Comparison of ENCODE assay signal across 21 mouse cellular contexts in genomic region chr16:13046366-13047120, GRCm38 (mm10).
DNase-seq lines count a peak whose midpoint lies in the region; ATAC-seq and TF ChIP-seq lines count a peak whose summit lies in the region.
"Had no signal": no experiment of that assay in that cellular context is flagged by ENCODE, and none has a peak within 500 bp of the region (broad histone marks: within the 10 kb centered on the region; RNA-seq: fewer than 3 reads in every experiment).

No protein-coding gene starts in this region.

- 0 out of 2 replicates have a peak, but pooled peaks cover 6% of the 10 kb centered on the region for H3K4me1 ChIP-seq in kidney, embryonic 14.5 days (ENCODE audit: control insufficient read depth, insufficient read depth, low read length)
- peaks cover 22% of the 10 kb centered on the region for H3K4me1 ChIP-seq in kidney, embryonic 16.5 days (ENCODE audit: insufficient read depth, low read length)
- H3K4me1 ChIP-seq in stomach, postnatal 0 days (replicated peaks; ENCODE audit: control insufficient read depth, insufficient read depth): no peaks in the 10 kb centered on the region
- peaks cover 2% of the 10 kb centered on the region; the same call in 1 of the 2 replicates for H3K4me1 ChIP-seq in midbrain, embryonic 16.5 days (ENCODE audit: control insufficient read depth, insufficient read depth, low read length)
- H3K4me1 ChIP-seq: embryonic facial prominence, embryonic 12.5 days; hindbrain, embryonic 12.5 days; liver, embryonic 15.5 days; lung, embryonic 15.5 days; megakaryocyte, embryonic 14.5 days had no signal

- no peak overlapping the region for H3K4me3 ChIP-seq in kidney, embryonic 14.5 days (ENCODE audit: low read length)
- H3K4me3 ChIP-seq in kidney, embryonic 16.5 days (ENCODE audit: low read length): no peak overlapping the region
- H3K4me3 ChIP-seq in stomach, postnatal 0 days (ENCODE audit: low read depth, low read length): no peak overlapping the region
- no peak overlapping the region for H3K4me3 ChIP-seq in midbrain, embryonic 16.5 days (ENCODE audit: low read depth, low read length)
- H3K4me3 ChIP-seq: embryonic facial prominence, embryonic 12.5 days; heart, adult 2 months; hindbrain, embryonic 12.5 days; liver, embryonic 15.5 days; lung, embryonic 15.5 days; megakaryocyte, embryonic 14.5 days; myocyte had no signal

- H3K9me3 ChIP-seq in kidney, embryonic 14.5 days (ENCODE audit: control insufficient read depth, low read length): no peaks in the 10 kb centered on the region
- no peaks in the 10 kb centered on the region for H3K9me3 ChIP-seq in kidney, embryonic 16.5 days (ENCODE audit: low read length)
- H3K9me3 ChIP-seq in stomach, postnatal 0 days (ENCODE audit: control insufficient read depth, low read length): no peaks in the 10 kb centered on the region
- H3K9me3 ChIP-seq in midbrain, embryonic 16.5 days (replicated peaks; ENCODE audit: control insufficient read depth, low read length, poor library complexity, severe bottlenecking): no peaks in the 10 kb centered on the region
- H3K9me3 ChIP-seq: embryonic facial prominence, embryonic 12.5 days; hindbrain, embryonic 12.5 days; liver, embryonic 15.5 days; lung, embryonic 15.5 days had no signal

- no peaks in the 10 kb centered on the region for H3K36me3 ChIP-seq in kidney, embryonic 14.5 days (ENCODE audit: control insufficient read depth, insufficient read depth, low read length)
- H3K36me3 ChIP-seq in kidney, embryonic 16.5 days (ENCODE audit: insufficient read depth, low read length): no peaks in the 10 kb centered on the region
- no peaks in the 10 kb centered on the region for H3K36me3 ChIP-seq in stomach, postnatal 0 days (ENCODE audit: control insufficient read depth, insufficient read depth, low read length)
- H3K36me3 ChIP-seq in midbrain, embryonic 16.5 days (ENCODE audit: control insufficient read depth, insufficient read depth, low read length): no peaks in the 10 kb centered on the region
- H3K36me3 ChIP-seq: embryonic facial prominence, embryonic 12.5 days; hindbrain, embryonic 12.5 days; liver, embryonic 15.5 days; lung, embryonic 15.5 days had no signal

- no peak for TF ChIP-seq EP300 in stomach, postnatal 0 days (optimal IDR thresholded peaks at IDR 0.05)

- TF ChIP-seq CTCF in stomach, postnatal 0 days (IDR thresholded peaks at IDR 0.05; ENCODE audit: low read depth): no peak

- DNase-seq in kidney, adult 11 months: peak; percentile 86
- peak; percentile 68 for DNase-seq in kidney, adult 18-20 months
- DNase-seq in stomach, postnatal 0 days (ENCODE audit: low spot score): no peak
- DNase-seq in cerebellum, postnatal 4 days (ENCODE audit: low spot score in 2 of 2): no peak
- DNase-seq: cerebellum, adult 9-10 months; forebrain, postnatal 0 days; gastrocnemius, postnatal 36 days; heart, adult 2 months; lung, postnatal 36 days; midbrain, embryonic 14.5 days; thymus, postnatal 14 days had no signal

- H3K9ac ChIP-seq in kidney, embryonic 14.5 days (ENCODE audit: low read depth, low read length): no peak overlapping the region
- no peak overlapping the region for H3K9ac ChIP-seq in kidney, embryonic 16.5 days (replicated peaks; ENCODE audit: low read length)
- H3K9ac ChIP-seq in stomach, postnatal 0 days (ENCODE audit: low read length): no peak overlapping the region
- H3K9ac ChIP-seq in midbrain, embryonic 16.5 days (ENCODE audit: low read depth, low read length): no peak overlapping the region
- H3K9ac ChIP-seq: embryonic facial prominence, embryonic 12.5 days; forebrain, postnatal 0 days; hindbrain, embryonic 12.5 days; liver, embryonic 15.5 days; lung, embryonic 15.5 days had no signal

- H3K4me2 ChIP-seq in kidney, embryonic 14.5 days (replicated peaks; ENCODE audit: low read depth, low read length): no peak overlapping the region
- no peak overlapping the region for H3K4me2 ChIP-seq in kidney, embryonic 16.5 days (replicated peaks; ENCODE audit: low read depth, low read length)
- H3K4me2 ChIP-seq in stomach, postnatal 0 days (replicated peaks; ENCODE audit: low read depth): no peak overlapping the region
- H3K4me2 ChIP-seq in midbrain, embryonic 16.5 days (ENCODE audit: low read length): no peak overlapping the region
- H3K4me2 ChIP-seq: embryonic facial prominence, embryonic 12.5 days; hindbrain, embryonic 12.5 days; liver, embryonic 15.5 days; lung, embryonic 15.5 days had no signal

- no peak for ATAC-seq in kidney, embryonic 14.5 days (ENCODE audit: low FRiP score, low TSS enrichment)
- ATAC-seq in kidney, embryonic 16.5 days (ENCODE audit: low FRiP score, low TSS enrichment): peak; percentile 43; the same call in 1 of the 2 replicates
- peak; percentile 73 for ATAC-seq in stomach, postnatal 0 days (ENCODE audit: low FRiP score, low TSS enrichment)
- ATAC-seq in midbrain, embryonic 16.5 days: no peak
- ATAC-seq: forebrain, postnatal 0 days; intestine, postnatal 0 days had no signal

- WGBS in kidney, embryonic 14.5 days: 67% methylated on average over 6 of the region's 6 CpGs
- WGBS in kidney, embryonic 16.5 days: 60% methylated on average over 6 of the region's 6 CpGs
- WGBS in stomach, postnatal 0 days: 59% methylated on average over 6 of the region's 6 CpGs
- WGBS in midbrain, embryonic 16.5 days: 86% methylated on average over 6 of the region's 6 CpGs

- H3K27me3 ChIP-seq in kidney, embryonic 14.5 days (ENCODE audit: control insufficient read depth, insufficient read depth, low read length): no peaks in the 10 kb centered on the region
- H3K27me3 ChIP-seq in kidney, embryonic 16.5 days (ENCODE audit: insufficient read depth, low read length): no peaks in the 10 kb centered on the region
- H3K27me3 ChIP-seq in stomach, postnatal 0 days (ENCODE audit: control insufficient read depth, insufficient read depth, low read length): no peaks in the 10 kb centered on the region
- H3K27me3 ChIP-seq in midbrain, embryonic 16.5 days (ENCODE audit: control insufficient read depth, insufficient read depth, low read depth, low read length): no peaks in the 10 kb centered on the region
- H3K27me3 ChIP-seq: embryonic facial prominence, embryonic 12.5 days; hindbrain, embryonic 12.5 days; liver, embryonic 15.5 days; lung, embryonic 15.5 days had no signal

- no peak overlapping the region for H3K27ac ChIP-seq in kidney, embryonic 14.5 days (ENCODE audit: low read depth, low read length)
- peak overlapping the region; percentile 50 for H3K27ac ChIP-seq in kidney, embryonic 16.5 days (ENCODE audit: low read length)
- no peak overlapping the region for H3K27ac ChIP-seq in stomach, postnatal 0 days (replicated peaks)
- H3K27ac ChIP-seq in midbrain, embryonic 16.5 days (ENCODE audit: low read length): no peak overlapping the region
- H3K27ac ChIP-seq: embryonic facial prominence, embryonic 12.5 days; heart, adult 2 months; hindbrain, embryonic 12.5 days; liver, embryonic 15.5 days; lung, embryonic 15.5 days had no signal

Comparison
In these comparisons a context has a peak if more than half of its experiments do, and no peak if none do; other contexts are left out.
1. ATAC-seq: peak in kidney, embryonic 16.5 days (single experiment) and stomach, postnatal 0 days (single experiment); none in kidney, embryonic 14.5 days (single experiment) and midbrain, embryonic 16.5 days (single experiment).
2. DNase-seq: peak in kidney, adult 11 months (single experiment) and kidney, adult 18-20 months (single experiment); none in stomach, postnatal 0 days (single experiment) and cerebellum, postnatal 4 days (0 of 2).